Mouse (Mus musculus) kidney, adult 2 months (tissue): Measurements from ENCODE around the gene Serpinb13. TPM values are rescaled to one million over a fixed set of nuclear protein-coding genes. Genes with fewer than 3 reads are reported as not detected.
"Not testable (repeated sequence)": the region's sequence is repeated elsewhere in the genome, so short reads cannot be mapped to it uniquely, and the experiment has no call there.

Source experiments
- DNase-seq: peaks from one replicate; pipeline ENCODE4 v3.0.0; 2021
- H3K27ac ChIP-seq: fragments of 200-500 bp; 2 replicates; pipeline ENCODE4 v1.5.1; 2012; ENCODE audit warnings: low read depth, low read length, control low read depth, inconsistent platforms; ENCODE audit not compliant: insufficient read depth
- H3K27me3 ChIP-seq: fragments of 200-500 bp; replicated peaks from 2 replicates; pipeline ENCODE4 v1.6.1; 2012; ENCODE audit warnings: mild to moderate bottlenecking, moderate library complexity, low read length, inconsistent platforms; ENCODE audit not compliant: control insufficient read depth, insufficient read depth
- H3K36me3 ChIP-seq: fragments of 200-500 bp; 2 replicates; pipeline ENCODE4 v1.6.1; 2012; ENCODE audit warnings: mild to moderate bottlenecking, moderate library complexity, low read length, inconsistent platforms; ENCODE audit not compliant: control insufficient read depth, insufficient read depth
- H3K4me1 ChIP-seq: fragments of 200-500 bp; 2 replicates; pipeline ENCODE4 v1.6.1; 2011; ENCODE audit warnings: low read length; ENCODE audit not compliant: control insufficient read depth, insufficient read depth
- H3K4me3 ChIP-seq: fragments of 200-500 bp; 2 replicates; pipeline ENCODE4 v1.5.1; 2011; ENCODE audit warnings: mild to moderate bottlenecking, low read depth, low read length, control low read depth; ENCODE audit not compliant: insufficient read depth
- CTCF ChIP-seq: fragments of 200-500 bp; conservative IDR thresholded peaks from 2 replicates; pipeline ENCODE4 v1.5.1; 2011; ENCODE audit warnings: low read depth, mild to moderate bottlenecking, control low read depth, low read length, moderate library complexity, mixed read lengths; ENCODE audit not compliant: insufficient read depth, insufficient read length
- POLR2A ChIP-seq: fragments of 200-500 bp; IDR thresholded peaks from one replicate; pipeline ENCODE4 v1.6.1; 2011; ENCODE audit warnings: low read depth, low read length, control low read depth
- WGBS: fragments of 180-500 bp; shearing (Covaris S2); methylation state at CpG from one replicate; pipeline ENCODE4 v1.1.7; 2018; 5-methylcytosine and 5-hydroxymethylcytosine counted together
- polyA plus RNA-seq: library from polyadenylated mRNA; depleted of rRNA; stranded (reverse); fragments of >200 nt; gene quantifications from 2 replicates; pipeline ENCODE4 v1.2.3, GENCODE M21; 2012

Serpinb13 gene
- polyA plus RNA-seq, 1 experiment = not detected

GRCm38 (mm10) chr1:106983092-106983491, 2.3 kb downstream of the Serpinb13 start:
- DNase-seq = no peak
- H3K27me3 ChIP-seq = no peaks in the 10 kb centered on the region
- TF ChIP-seq CTCF = no peak
- no peak for TF ChIP-seq POLR2A
- H3K4me3 ChIP-seq = no peak overlapping the region
- no peak overlapping the region for H3K27ac ChIP-seq
- H3K36me3 ChIP-seq = no peaks in the 10 kb centered on the region
- no peaks in the 10 kb centered on the region for H3K4me1 ChIP-seq
- 93% methylated on average over 1 of the region's 1 CpGs for WGBS

GRCm38 (mm10) chr1:106983865-106984264, 3.1 kb downstream of the Serpinb13 start:
- Histone ChIP-seq H3K27ac (no peak overlapping the region), H3K27me3 (no peaks in the 10 kb centered on the region), H3K36me3 (no peaks in the 10 kb centered on the region), H3K4me1 (no peaks in the 10 kb centered on the region), H3K4me3 (no peak overlapping the region)
- no peak for DNase-seq
- TF ChIP-seq CTCF (no peak), POLR2A (no peak)
- 61% methylated on average over 2 of the region's 2 CpGs for WGBS

- WGBS = 63% methylated on average over 13 of the region's 13 CpGs
- DNase-seq = no peak
- H3K4me3 ChIP-seq = no peak overlapping the region
- TF ChIP-seq CTCF (no peak), POLR2A (no peak)
- no peaks in the 10 kb centered on the region for H3K36me3 ChIP-seq
- no peaks in the 10 kb centered on the region for H3K4me1 ChIP-seq
- H3K27me3 ChIP-seq = no peaks in the 10 kb centered on the region; the same call in 1 of the 2 replicates
- no peak overlapping the region for H3K27ac ChIP-seq
Observed at GRCm38 (mm10) chr1:107000424-107000823, 19.6 kb downstream of the Serpinb13 start.

- TF ChIP-seq CTCF (no peak), POLR2A (no peak)
- H3K36me3 ChIP-seq = no peaks in the 10 kb centered on the region
- no peak for DNase-seq
- H3K27ac ChIP-seq = no peak overlapping the region
- H3K4me3 ChIP-seq = no peak overlapping the region
- 69% methylated on average over 2 of the region's 2 CpGs for WGBS
- no peaks in the 10 kb centered on the region; the same call in 1 of the 2 replicates for H3K27me3 ChIP-seq
- no peaks in the 10 kb centered on the region for H3K4me1 ChIP-seq
Observed at GRCm38 (mm10) chr1:107001754-107002153, 21.0 kb downstream of the Serpinb13 start.

DNA sequence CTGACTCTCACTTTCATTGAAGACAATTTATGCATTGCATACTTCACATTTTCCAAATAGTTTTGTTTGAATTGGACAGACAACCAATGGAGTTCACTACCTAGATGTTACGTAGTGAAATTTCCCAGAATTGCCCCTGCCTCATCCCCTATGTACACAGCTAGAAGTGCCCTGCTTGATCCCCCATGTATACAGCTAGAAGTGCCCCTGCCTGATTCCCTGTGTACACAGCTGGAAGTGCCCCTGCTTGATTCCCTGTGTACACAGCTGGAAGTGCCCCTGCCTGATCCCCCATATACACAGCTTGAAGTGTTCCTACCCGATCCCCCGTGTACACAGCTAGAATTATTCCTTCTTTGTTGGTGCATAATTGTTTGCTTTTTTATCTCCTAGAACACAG, 25.5 kb downstream of the Serpinb13 start:
- Histone ChIP-seq H3K27me3 (no peaks in the 10 kb centered on the region), H3K4me1 (no peaks in the 10 kb centered on the region), H3K36me3 (no peaks in the 10 kb centered on the region), H3K4me3 (no peak overlapping the region), H3K27ac (no peak overlapping the region)
- 83% methylated on average over 3 of the region's 3 CpGs for WGBS
- no peak for TF ChIP-seq POLR2A
- TF ChIP-seq CTCF = no peak
- no peak for DNase-seq

GRCm38 (mm10) chr1:107014530-107014929, 33.7 kb downstream of the Serpinb13 start:
- Histone ChIP-seq H3K36me3 (no peaks in the 10 kb centered on the region), H3K27me3 (no peaks in the 10 kb centered on the region), H3K27ac (no peak overlapping the region), H3K4me1 (no peaks in the 10 kb centered on the region), H3K4me3 (no peak overlapping the region)
- 47% methylated on average over 2 of the region's 2 CpGs for WGBS
- TF ChIP-seq POLR2A = no peak
- TF ChIP-seq CTCF = peak; percentile 46
- peak; percentile 5 for DNase-seq

- no peak for TF ChIP-seq POLR2A
- TF ChIP-seq CTCF = no peak
- 76% methylated on average over 7 of the region's 7 CpGs for WGBS
- H3K27me3 ChIP-seq = no peaks in the 10 kb centered on the region
Observed at GRCm38 (mm10) chr1:107015210-107015609, 34.4 kb downstream of the Serpinb13 start.

GRCm38 (mm10) chr1:107025886-107026285, 45.1 kb downstream of the Serpinb13 start:
- H3K27ac ChIP-seq = no peak overlapping the region
- 53% methylated on average over 1 of the region's 1 CpGs for WGBS

More at GRCm38 (mm10) chr1:107015210-107015609, 34.4 kb downstream of the Serpinb13 start:
- DNase-seq = no peak
- Histone ChIP-seq H3K4me1 (no peaks in the 10 kb centered on the region), H3K4me3 (no peak overlapping the region), H3K36me3 (no peaks in the 10 kb centered on the region), H3K27ac (no peak overlapping the region)

GRCm38 (mm10) chr1:107034236-107034635, 53.5 kb downstream of the Serpinb13 start:
- 81% methylated on average over 3 of the region's 3 CpGs for WGBS

More at GRCm38 (mm10) chr1:107025886-107026285, 45.1 kb downstream of the Serpinb13 start:
- no peaks in the 10 kb centered on the region for H3K27me3 ChIP-seq
- no peaks in the 10 kb centered on the region for H3K36me3 ChIP-seq
- H3K4me3 ChIP-seq = no peak overlapping the region
- H3K4me1 ChIP-seq = no peaks in the 10 kb centered on the region
- TF ChIP-seq CTCF (no peak), POLR2A (no peak)
- DNase-seq = no peak

More at GRCm38 (mm10) chr1:107034236-107034635, 53.5 kb downstream of the Serpinb13 start:
- not testable (repeated sequence) for H3K27ac ChIP-seq, DNase-seq, H3K27me3 ChIP-seq, H3K36me3 ChIP-seq, H3K4me3 ChIP-seq, H3K4me1 ChIP-seq
